Mouse (Mus musculus) heart, adult 2 months (tissue): ENCODE results near the gene 4930415O20Rik. TPM values are rescaled to one million over a fixed set of nuclear protein-coding genes. Genes with fewer than 3 reads are reported as not detected.

ENCODE experiments used
- DNase-seq, 2 experiments: peaks; one replicate each; pipeline ENCODE4 v3.0.0; 2021
- H3K27ac ChIP-seq: fragments of 200-600 bp; 2 replicates; pipeline ENCODE4 v1.8.1; 2022
- H3K27me3 ChIP-seq: fragments of 200-500 bp; 2 replicates; pipeline ENCODE4 v1.6.1; 2012; ENCODE audit warnings: mild to moderate bottlenecking, low read length, inconsistent platforms, mixed read lengths; ENCODE audit not compliant: control insufficient read depth, insufficient read depth
- H3K36me3 ChIP-seq: fragments of 200-500 bp; 2 replicates; pipeline ENCODE4 v1.6.1; 2012; ENCODE audit warnings: low read length, inconsistent platforms; ENCODE audit not compliant: control insufficient read depth, insufficient read depth
- H3K4me1 ChIP-seq: fragments of 200-500 bp; 2 replicates; pipeline ENCODE4 v1.6.1; 2011; ENCODE audit warnings: low read length; ENCODE audit not compliant: control insufficient read depth, insufficient read depth
- H3K4me3 ChIP-seq: fragments of 200-600 bp; 2 replicates; pipeline ENCODE4 v1.8.1; 2022
- H3K79me2 ChIP-seq: fragments of 200-500 bp; replicated peaks from 2 replicates; pipeline ENCODE4 v1.6.1; 2012; ENCODE audit warnings: mild to moderate bottlenecking, inconsistent platforms, low read length, moderate library complexity, mixed read lengths; ENCODE audit not compliant: control insufficient read depth, insufficient read depth
- H3K9ac ChIP-seq: fragments of 200-500 bp; 2 replicates; pipeline ENCODE4 v1.6.1; 2012; ENCODE audit warnings: low read depth, mild to moderate bottlenecking, control low read depth, inconsistent platforms, low read length, mixed read lengths
- CTCF ChIP-seq: fragments of 200-600 bp; IDR thresholded peaks from 2 replicates; pipeline ENCODE4 v1.8.1; 2022; ENCODE audit warnings: antibody characterized with exemption, mild to moderate bottlenecking, moderate library complexity
- EP300 ChIP-seq: fragments of 200-500 bp; IDR thresholded peaks from 2 replicates; pipeline ENCODE4 v1.6.1; 2011; ENCODE audit warnings: low read depth, low read length, control low read depth; ENCODE audit not compliant: insufficient read depth
- POLR2A ChIP-seq: fragments of 200-500 bp; IDR thresholded peaks from 2 replicates; pipeline ENCODE4 v1.6.1; 2011; ENCODE audit warnings: mild to moderate bottlenecking, low read depth, low read length, control low read depth; ENCODE audit not compliant: insufficient read depth
- WGBS: fragments of 180-500 bp; shearing (Covaris S2); methylation state at CpG from one replicate; pipeline ENCODE4 v1.1.7; 2018; 5-methylcytosine and 5-hydroxymethylcytosine counted together
- intact Hi-C: fragments of 180-260 bp; cut with DNase I; formaldehyde crosslinking; loops from one replicate; pipeline ENCODE4 v1.15.1; 2025
- polyA plus RNA-seq: library from polyadenylated mRNA; depleted of rRNA; stranded (reverse); fragments of >200 nt; gene quantifications from 2 replicates; pipeline ENCODE4 v1.2.3, GENCODE M21; 2012
- total RNA-seq, 2 experiments: library from RNA; stranded (reverse); gene quantifications; 2 replicates each; pipeline ENCODE4 v1.2.3; 2021

The 4930415O20Rik gene
- total and polyA plus RNA-seq, 3 experiments = 1.6 to 2.1 TPM; not detected in 1

DNA sequence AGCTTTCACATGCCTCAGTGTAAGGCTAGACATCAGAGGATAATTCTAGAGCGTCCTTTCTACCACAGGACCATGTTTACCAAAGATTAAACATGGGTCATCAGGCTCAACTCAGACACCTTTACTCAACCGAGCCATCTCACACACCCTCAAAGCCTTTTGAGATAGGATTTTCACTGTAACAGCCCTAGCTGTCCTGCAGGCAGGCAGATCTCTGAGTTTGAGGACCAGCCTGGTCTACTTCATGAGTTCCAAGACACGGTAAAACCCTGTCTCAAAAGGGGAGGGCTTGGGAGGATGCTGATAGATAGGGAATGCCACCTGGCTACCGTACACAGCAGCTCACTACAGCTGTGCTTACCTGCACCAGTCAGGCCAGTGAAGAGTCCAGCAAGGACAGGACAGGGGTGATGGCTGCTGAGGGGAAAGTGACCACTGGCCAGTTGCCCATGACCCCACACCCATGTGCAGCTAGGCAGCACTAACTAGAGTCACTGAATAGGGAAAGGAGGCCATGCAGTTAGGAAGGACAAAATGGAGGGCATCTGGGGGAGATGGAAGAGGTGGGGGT is 924 bp upstream of the 4930415O20Rik start:
- intact Hi-C loops = no loop called here
- TF ChIP-seq EP300 (no peak), POLR2A (no peak), CTCF (no peak)
- H3K27ac ChIP-seq = no peak overlapping the region
- H3K79me2 ChIP-seq = peaks cover 3% of the 10 kb centered on the region
- H3K27me3 ChIP-seq = no peaks in the 10 kb centered on the region
- no peak overlapping the region for H3K9ac ChIP-seq
- no peak overlapping the region for H3K4me3 ChIP-seq
- H3K36me3 ChIP-seq = peaks cover 11% of the 10 kb centered on the region
- peaks cover 9% of the 10 kb centered on the region for H3K4me1 ChIP-seq
- WGBS = 81% methylated on average over 4 of the region's 4 CpGs
- DNase-seq = no peak

GRCm38 (mm10) chr15:98573293-98573692 is 2.5 kb downstream of the 4930415O20Rik start:
- intact Hi-C loops = no loop called here
- 74% methylated on average over 4 of the region's 4 CpGs for WGBS

DNA sequence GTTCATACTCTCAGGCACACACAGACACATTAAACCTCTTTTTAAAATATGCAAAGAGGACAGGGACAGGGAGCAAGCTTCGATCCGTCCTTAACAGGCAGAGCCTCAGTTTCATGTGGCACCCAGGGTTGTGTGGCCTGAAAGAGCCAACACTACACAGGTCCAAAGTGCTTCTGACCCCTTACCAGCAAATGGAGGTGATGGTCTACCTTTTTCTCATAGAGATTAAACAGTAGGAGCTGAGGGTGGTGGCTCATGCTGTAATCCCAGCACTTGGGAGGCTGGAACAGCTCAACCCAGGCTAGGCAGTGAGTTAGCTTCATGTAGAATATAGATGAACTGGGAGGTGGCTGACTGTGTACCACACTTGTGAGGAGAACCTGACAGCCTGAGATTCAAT is 8.5 kb downstream of the 4930415O20Rik start:
- DNase-seq = no peak
- Histone ChIP-seq H3K36me3 (no peaks in the 10 kb centered on the region), H3K79me2 (no peaks in the 10 kb centered on the region), H3K9ac (no peak overlapping the region), H3K27me3 (no peaks in the 10 kb centered on the region), H3K4me1 (no peaks in the 10 kb centered on the region; the same call in 1 of the 2 replicates), H3K4me3 (no peak overlapping the region), H3K27ac (no peak overlapping the region)
- 93% methylated on average over 2 of the region's 2 CpGs for WGBS
- intact Hi-C loops = no loop called here
- no peak for TF ChIP-seq EP300
- TF ChIP-seq CTCF = no peak
- no peak for TF ChIP-seq POLR2A

More at GRCm38 (mm10) chr15:98573293-98573692, 2.5 kb downstream of the 4930415O20Rik start:
- TF ChIP-seq POLR2A = no peak
- no peak for TF ChIP-seq CTCF
- no peak for TF ChIP-seq EP300
- H3K36me3 ChIP-seq = peaks cover 2% of the 10 kb centered on the region; the same call in 1 of the 2 replicates
- no peak for DNase-seq
- H3K9ac ChIP-seq = no peak overlapping the region
- no peaks in the 10 kb centered on the region for H3K79me2 ChIP-seq
- no peak overlapping the region for H3K4me3 ChIP-seq
- peaks cover 4% of the 10 kb centered on the region for H3K4me1 ChIP-seq
- no peaks in the 10 kb centered on the region for H3K27me3 ChIP-seq
- no peak overlapping the region for H3K27ac ChIP-seq

DNA sequence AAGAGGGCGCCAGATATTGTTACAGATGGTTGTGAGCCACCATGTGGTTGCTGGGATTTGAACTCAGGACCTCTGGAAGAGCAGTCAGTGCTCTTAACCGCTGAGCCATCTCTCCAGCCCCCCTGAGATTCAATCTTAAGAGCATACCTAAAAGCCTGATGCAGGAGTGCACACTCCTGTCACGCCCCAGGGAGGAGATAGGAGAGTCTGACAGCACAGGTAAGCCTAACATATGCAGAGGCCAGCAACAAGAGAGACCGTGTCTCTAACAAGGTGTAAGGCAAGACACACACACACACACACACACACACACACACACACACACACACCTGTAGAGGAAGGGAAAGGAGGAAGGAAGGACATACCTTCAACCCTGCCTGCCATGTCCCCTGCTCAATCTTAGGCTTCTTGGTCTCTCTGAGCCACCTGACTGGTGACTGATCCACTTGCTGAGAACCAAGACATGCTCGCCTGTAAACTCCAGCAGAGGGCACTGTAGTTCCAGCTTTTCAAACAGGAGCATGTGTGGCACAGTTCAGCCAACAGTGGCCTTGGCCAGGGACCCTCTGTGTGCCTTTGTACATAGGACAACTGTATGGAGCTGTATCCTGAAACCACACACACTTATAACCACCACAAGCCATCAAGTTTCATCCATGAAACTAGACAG is 9.1 kb downstream of the 4930415O20Rik start:
- DNase-seq = peak; percentile 76 to 77
- no peaks in the 10 kb centered on the region for H3K27me3 ChIP-seq
- no peaks in the 10 kb centered on the region; the same call in 1 of the 2 replicates for H3K4me1 ChIP-seq
- H3K27ac ChIP-seq = no peak overlapping the region
- no peaks in the 10 kb centered on the region for H3K36me3 ChIP-seq
- no peaks in the 10 kb centered on the region for H3K79me2 ChIP-seq
- intact Hi-C loops = loop anchor here (1.0 kb wide), 2 partner anchors 37 to 119 kb away; no protein-coding TSS in a partner anchor
- no peak overlapping the region for H3K9ac ChIP-seq
- 43% methylated on average over 5 of the region's 5 CpGs for WGBS
- peak; percentile 83 for TF ChIP-seq CTCF
- peak; percentile 95 for TF ChIP-seq EP300
- no peak for TF ChIP-seq POLR2A
- no peak overlapping the region for H3K4me3 ChIP-seq

DNA sequence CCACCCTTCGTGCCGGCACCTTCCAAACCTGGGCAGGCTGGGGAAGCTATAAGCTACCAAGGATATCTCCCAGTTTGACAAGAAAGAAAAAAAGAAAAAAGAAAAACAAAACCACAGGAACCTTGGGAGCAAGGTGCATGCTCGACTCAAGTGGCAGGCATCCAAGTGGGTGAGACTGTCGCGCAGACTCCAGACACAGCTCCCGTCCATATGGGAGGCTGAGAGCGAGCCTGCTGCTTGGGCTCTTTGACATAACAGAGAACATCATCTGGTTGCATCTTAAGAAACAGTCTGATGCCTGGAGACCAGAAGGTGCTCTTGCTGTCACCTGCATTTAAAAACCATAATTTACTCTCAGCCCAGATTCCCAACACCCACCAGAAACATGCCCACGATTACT is 11.6 kb downstream of the 4930415O20Rik start:
- Histone ChIP-seq H3K9ac (no peak overlapping the region), H3K79me2 (no peaks in the 10 kb centered on the region), H3K27ac (no peak overlapping the region), H3K27me3 (no peaks in the 10 kb centered on the region), H3K36me3 (no peaks in the 10 kb centered on the region), H3K4me3 (no peak overlapping the region), H3K4me1 (peaks cover 2% of the 10 kb centered on the region; the same call in 1 of the 2 replicates)
- intact Hi-C loops = loop anchor here (2.0 kb wide), 1 partner anchor 18 kb away; no protein-coding TSS in a partner anchor
- TF ChIP-seq POLR2A = no peak
- no peak for TF ChIP-seq EP300
- no peak for TF ChIP-seq CTCF
- WGBS = 32% methylated on average over 8 of the region's 8 CpGs
- no peak for DNase-seq

- Histone ChIP-seq H3K4me1 (peaks cover 2% of the 10 kb centered on the region; the same call in 1 of the 2 replicates), H3K36me3 (no peaks in the 10 kb centered on the region), H3K27ac (no peak overlapping the region), H3K27me3 (no peaks in the 10 kb centered on the region), H3K9ac (peak overlapping the region; percentile 6; the same call in 1 of the 2 replicates), H3K79me2 (no peaks in the 10 kb centered on the region), H3K4me3 (no peak overlapping the region)
- TF ChIP-seq EP300 = no peak
- no peak for TF ChIP-seq CTCF
- no peak for TF ChIP-seq POLR2A
- intact Hi-C loops = loop anchor here (2.0 kb wide), 1 partner anchor 18 kb away; no protein-coding TSS in a partner anchor
- no peak for DNase-seq
- WGBS = 64% methylated on average over 8 of the region's 8 CpGs
Observed at GRCm38 (mm10) chr15:98582996-98583395, 12.2 kb downstream of the 4930415O20Rik start.
